Mouse (Mus musculus) MEL (cell line): ENCODE results near the gene Syn1. TPM values are rescaled to one million over a fixed set of nuclear protein-coding genes. Genes with fewer than 3 reads are reported as not detected.

ENCODE experiments used
- DNase-seq: peaks from one replicate; pipeline ENCODE4 v3.0.0; 2011; ENCODE audit warnings: low read depth, low spot score
- H3K27ac ChIP-seq: 2 replicates; pipeline ENCODE4 v1.5.1; 2012; ENCODE audit warnings: low read depth, mild to moderate bottlenecking, control low read depth, low read length, moderate library complexity; ENCODE audit not compliant: control insufficient read depth
- H3K27me3 ChIP-seq, 2 experiments: fragments of 150-350 bp in 1 of 2; sonication (generic) in 1 of 2; 2 replicates each; pipeline ENCODE4 v1.6.1; 2012; ENCODE audit warnings: low read length in 2 of 2, mild to moderate bottlenecking in 2 of 2, improper control_type of control experiment in 1 of 2, moderate library complexity in 1 of 2; ENCODE audit not compliant: insufficient read depth in 2 of 2, control insufficient read depth in 1 of 2
- H3K36me3 ChIP-seq, 2 experiments: 2 replicates each; pipeline ENCODE4 v1.6.1; 2012 to 2014; ENCODE audit warnings: low read length in 2 of 2, improper control_type of control experiment in 1 of 2, inconsistent platforms in 1 of 2, mild to moderate bottlenecking in 1 of 2; ENCODE audit not compliant: insufficient read depth in 2 of 2, control insufficient read depth in 1 of 2
- H3K4me1 ChIP-seq, 2 experiments: fragments of 150-350 bp in 1 of 2; sonication (generic) in 1 of 2; 2 replicates each; pipeline ENCODE4 v1.6.1; 2012; ENCODE audit warnings: low read length in 2 of 2, improper control_type of control experiment in 1 of 2, mild to moderate bottlenecking in 1 of 2; ENCODE audit not compliant: insufficient read depth in 2 of 2, control insufficient read depth in 1 of 2
- H3K4me3 ChIP-seq, 2 experiments: fragments of 150-350 bp in 1 of 2; sonication (generic) in 1 of 2; 2 replicates each; pipeline ENCODE4 v1.5.1; 2012; ENCODE audit warnings: low read depth in 2 of 2, low read length in 2 of 2, mild to moderate bottlenecking in 2 of 2, moderate library complexity in 2 of 2, control low read depth in 1 of 2, improper control_type of control experiment in 1 of 2; ENCODE audit not compliant: control insufficient read depth in 1 of 2, insufficient read depth in 1 of 2
- H3K79me2 ChIP-seq: 2 replicates; pipeline ENCODE4 v1.6.1; 2012; ENCODE audit warnings: mild to moderate bottlenecking, low read length, moderate library complexity; ENCODE audit not compliant: control insufficient read depth, poor library complexity, insufficient read depth
- H3K9ac ChIP-seq: 2 replicates; pipeline ENCODE4 v1.6.1; 2012; ENCODE audit warnings: low read depth, mild to moderate bottlenecking, control low read depth, low read length, moderate library complexity; ENCODE audit not compliant: control insufficient read depth, poor library complexity, severe bottlenecking
- H3K9me3 ChIP-seq: fragments of 150-350 bp; sonication (generic); replicated peaks from 2 replicates; pipeline ENCODE4 v1.6.1; 2012; ENCODE audit warnings: mild to moderate bottlenecking, low read length, improper control_type of control experiment, moderate library complexity; ENCODE audit not compliant: insufficient read depth
- CHD1 ChIP-seq: IDR thresholded peaks from 2 replicates; pipeline ENCODE4 v1.6.1; 2012; ENCODE audit warnings: low read depth, mild to moderate bottlenecking, inconsistent platforms, low read length, improper control_type of control experiment
- CHD2 ChIP-seq: IDR thresholded peaks from 2 replicates; pipeline ENCODE4 v1.6.1; 2011; ENCODE audit warnings: low read length, improper control_type of control experiment
- CTCF ChIP-seq, 3 experiments: IDR thresholded peaks in 2 of 3; conservative IDR thresholded peaks in 1 of 3; 2 replicates each; pipeline ENCODE4 v1.5.1; 2011 to 2012; ENCODE audit warnings: low read length in 3 of 3, low read depth in 2 of 3, mild to moderate bottlenecking in 2 of 3, improper control_type of control experiment in 1 of 3, inconsistent platforms in 1 of 3, mixed read lengths in 1 of 3, moderate library complexity in 1 of 3; ENCODE audit not compliant: control insufficient read depth in 1 of 3, insufficient read depth in 1 of 3, poor library complexity in 1 of 3, severe bottlenecking in 1 of 3
- E2F4 ChIP-seq: IDR thresholded peaks from 2 replicates; pipeline ENCODE4 v1.6.1; 2011; ENCODE audit warnings: low read depth, low read length, improper control_type of control experiment, borderline replicate concordance
- ELF1 ChIP-seq: IDR thresholded peaks from 2 replicates; pipeline ENCODE4 v1.6.1; 2014; ENCODE audit warnings: low read depth, mild to moderate bottlenecking, inconsistent platforms, low read length, improper control_type of control experiment, moderate library complexity
- ETS1 ChIP-seq: IDR thresholded peaks from 2 replicates; pipeline ENCODE4 v1.6.1; 2012; ENCODE audit warnings: low read depth, mild to moderate bottlenecking, inconsistent platforms, low read length, improper control_type of control experiment, moderate library complexity
- GABPA ChIP-seq: IDR thresholded peaks from 2 replicates; pipeline ENCODE4 v1.6.1; 2012; ENCODE audit warnings: low read depth, mild to moderate bottlenecking, inconsistent platforms, low read length, improper control_type of control experiment, moderate library complexity
- GATA1 ChIP-seq: IDR thresholded peaks from 2 replicates; pipeline ENCODE4 v1.6.1; 2011; ENCODE audit warnings: low read depth, low read length, improper control_type of control experiment
- HCFC1 ChIP-seq: IDR thresholded peaks from 2 replicates; pipeline ENCODE4 v1.6.1; 2012; ENCODE audit warnings: low read depth, mild to moderate bottlenecking, inconsistent platforms, low read length, improper control_type of control experiment, moderate library complexity
- KAT2A ChIP-seq: conservative IDR thresholded peaks from 2 replicates; pipeline ENCODE4 v1.6.1; 2012; ENCODE audit warnings: low read depth, low read length, improper control_type of control experiment, inconsistent platforms
- MAFK ChIP-seq: IDR thresholded peaks from 2 replicates; pipeline ENCODE4 v1.6.1; 2011; ENCODE audit warnings: low read depth, mild to moderate bottlenecking, low read length, improper control_type of control experiment, borderline replicate concordance
- MAX ChIP-seq: IDR thresholded peaks from 2 replicates; pipeline ENCODE4 v1.6.1; 2011; ENCODE audit warnings: low read length, improper control_type of control experiment
- MAZ ChIP-seq: IDR thresholded peaks from 2 replicates; pipeline ENCODE4 v1.6.1; 2012; ENCODE audit warnings: low read depth, mild to moderate bottlenecking, inconsistent platforms, low read length, improper control_type of control experiment
- MEF2A ChIP-seq: IDR thresholded peaks from 2 replicates; pipeline ENCODE4 v1.6.1; 2014; ENCODE audit warnings: low read depth, mild to moderate bottlenecking, inconsistent platforms, low read length, improper control_type of control experiment; ENCODE audit not compliant: poor library complexity, insufficient replicate concordance, severe bottlenecking; ENCODE audit errors: extremely low read depth
- MXI1 ChIP-seq: IDR thresholded peaks from 2 replicates; pipeline ENCODE4 v1.6.1; 2011; ENCODE audit warnings: mild to moderate bottlenecking, low read depth, low read length, improper control_type of control experiment
- MYB ChIP-seq: IDR thresholded peaks from 2 replicates; pipeline ENCODE4 v1.6.1; 2011; ENCODE audit warnings: mild to moderate bottlenecking, low read depth, low read length, improper control_type of control experiment
- MYC ChIP-seq: IDR thresholded peaks from 2 replicates; pipeline ENCODE4 v1.6.1; 2011; ENCODE audit warnings: low read depth, mild to moderate bottlenecking, low read length, improper control_type of control experiment, moderate library complexity
- POLR2A ChIP-seq, 2 experiments: IDR thresholded peaks; 2 replicates each; pipeline ENCODE4 v1.6.1; 2011 to 2012; ENCODE audit warnings: low read length in 2 of 2, mild to moderate bottlenecking in 2 of 2, control low read depth in 1 of 2, improper control_type of control experiment in 1 of 2, low read depth in 1 of 2, moderate library complexity in 1 of 2; ENCODE audit not compliant: control insufficient read depth in 1 of 2, insufficient read depth in 1 of 2, poor library complexity in 1 of 2
- POLR2AphosphoS2 ChIP-seq: IDR thresholded peaks from 2 replicates; pipeline ENCODE4 v1.6.1; 2011; ENCODE audit warnings: low read length, improper control_type of control experiment
- POLR2AphosphoS5 ChIP-seq: IDR thresholded peaks from 2 replicates; pipeline ENCODE4 v1.6.1; 2012; ENCODE audit warnings: low read depth, borderline replicate concordance, mild to moderate bottlenecking, inconsistent platforms, low read length, moderate library complexity, mixed read lengths
- RAD21 ChIP-seq: IDR thresholded peaks from 2 replicates; pipeline ENCODE4 v1.6.1; 2011; ENCODE audit warnings: mild to moderate bottlenecking, low read depth, low read length, improper control_type of control experiment
- RCOR1 ChIP-seq: IDR thresholded peaks from 2 replicates; pipeline ENCODE4 v1.6.1; 2012; ENCODE audit warnings: low read depth, mild to moderate bottlenecking, inconsistent platforms, low read length, improper control_type of control experiment
- SIN3A ChIP-seq: IDR thresholded peaks from 2 replicates; pipeline ENCODE4 v1.6.1; 2012; ENCODE audit warnings: low read length, improper control_type of control experiment, inconsistent platforms
- SMC3 ChIP-seq: IDR thresholded peaks from 2 replicates; pipeline ENCODE4 v1.6.1; 2011; ENCODE audit warnings: low read depth, low read length, improper control_type of control experiment
- TAL1 ChIP-seq: IDR thresholded peaks from 2 replicates; pipeline ENCODE4 v1.6.1; 2012; ENCODE audit warnings: mild to moderate bottlenecking, inconsistent platforms, low read length, moderate library complexity, mixed read lengths
- TCF12 ChIP-seq: IDR thresholded peaks from 2 replicates; pipeline ENCODE4 v1.6.1; 2014; ENCODE audit warnings: low read depth, mild to moderate bottlenecking, inconsistent platforms, low read length, improper control_type of control experiment, moderate library complexity
- USF1 ChIP-seq: IDR thresholded peaks from 2 replicates; pipeline ENCODE4 v1.6.1; 2014; ENCODE audit warnings: low read depth, mild to moderate bottlenecking, inconsistent platforms, low read length, improper control_type of control experiment, moderate library complexity
- USF2 ChIP-seq, 2 experiments: IDR thresholded peaks; 2 replicates each; pipeline ENCODE4 v1.6.1; 2011 to 2012; ENCODE audit warnings: improper control_type of control experiment in 2 of 2, low read length in 2 of 2, borderline replicate concordance in 1 of 2, inconsistent platforms in 1 of 2, low read depth in 1 of 2, mild to moderate bottlenecking in 1 of 2; ENCODE audit not compliant: insufficient read depth in 1 of 2
- ZC3H11A ChIP-seq: IDR thresholded peaks from 2 replicates; pipeline ENCODE4 v1.6.1; 2012; ENCODE audit warnings: low read depth, mild to moderate bottlenecking, inconsistent platforms, low read length, improper control_type of control experiment
- ZKSCAN1 ChIP-seq: IDR thresholded peaks from 2 replicates; pipeline ENCODE4 v1.6.1; 2012; ENCODE audit warnings: low read depth, mild to moderate bottlenecking, inconsistent platforms, low read length, improper control_type of control experiment, moderate library complexity
- ZMIZ1 ChIP-seq: IDR thresholded peaks from 2 replicates; pipeline ENCODE4 v1.6.1; 2012; ENCODE audit warnings: low read depth, mild to moderate bottlenecking, inconsistent platforms, low read length, improper control_type of control experiment, moderate library complexity
- ZNF384 ChIP-seq: IDR thresholded peaks from 2 replicates; pipeline ENCODE4 v1.6.1; 2012; ENCODE audit warnings: low read depth, mild to moderate bottlenecking, inconsistent platforms, low read length, improper control_type of control experiment
- polyA plus RNA-seq, 2 experiments: library from polyadenylated mRNA; stranded (reverse) in 1 of 2; unstranded in 1 of 2; fragments of >175 nt in 1 of 2; fragments of >200 nt in 1 of 2; gene quantifications; 2 replicates each; pipeline versions ENCODE4 v1.2.1 to v1.2.4; 2012; ENCODE audit warnings: low replicate concordance in 2 of 2, low read depth in 1 of 2; ENCODE audit not compliant: insufficient read length in 2 of 2, insufficient read depth in 1 of 2, missing spikeins in 1 of 2
- total RNA-seq: library from RNA; depleted of rRNA; stranded (reverse); fragments of 300-350 nt; gene quantifications from 2 replicates; pipeline ENCODE4 v1.2.3, GENCODE M21; 2012

Syn1 gene
- total and polyA plus RNA-seq, 3 experiments: 0.08 to 0.22 TPM; not detected in 1

GRCm38 (mm10) chrX:20946055-20946454 lies 25.3 kb upstream of the Syn1 start:
- peaks cover 0 to 7% of the 10 kb centered on the region in 2 experiments; a peak in 2 of 4 replicates for H3K36me3 ChIP-seq
- no peak overlapping the region for H3K4me3 ChIP-seq
- H3K79me2 ChIP-seq: peaks cover 2% of the 10 kb centered on the region; the same call in 1 of the 2 replicates
- no peaks in the 10 kb centered on the region for H3K27me3 ChIP-seq
- TF ChIP-seq ELF1 (no peak), TAL1 (no peak), CHD1 (no peak), SIN3A (peak; percentile 39; the same call in 1 of the 2 replicates), TCF12 (no peak), GABPA (no peak), MAZ (no peak), E2F4 (no peak), ETS1 (peak; percentile 53; the same call in 1 of the 2 replicates), CHD2 (no peak), ZC3H11A (peak; percentile 18; the same call in 1 of the 2 replicates), ZNF384 (peak; percentile 87), MEF2A (no peak), RAD21 (peak; percentile 64), CTCF (IDR thresholded peaks at IDR 0.05 in 2 of 3, conservative IDR thresholded peaks at IDR 0.05 in 1 of 3; ENCODE audit: control insufficient read depth in 1 of 3, insufficient read depth in 1 of 3, low read depth in 2 of 3, low read length in 3 of 3, poor library complexity in 1 of 3, severe bottlenecking in 1 of 3) (peak; percentile 69 to 77 (median 74)), SMC3 (peak; percentile 84), GATA1 (peak; percentile 45; the same call in 1 of the 2 replicates), MXI1 (no peak), MAFK (no peak), HCFC1 (no peak), USF1 (no peak), KAT2A (no peak), MAX (no peak), MYB (no peak), POLR2A (IDR thresholded peaks at IDR 0.05; ENCODE audit: control insufficient read depth in 1 of 2, insufficient read depth in 1 of 2, low read depth in 1 of 2, low read length in 2 of 2, poor library complexity in 1 of 2) (no peak), POLR2AphosphoS2 (no peak), ZKSCAN1 (no peak), ZMIZ1 (no peak), RCOR1 (peak; percentile 97), USF2 (IDR thresholded peaks at IDR 0.05; ENCODE audit: borderline replicate concordance in 1 of 2, insufficient read depth in 1 of 2, low read depth in 1 of 2, low read length in 2 of 2) (no peak), POLR2AphosphoS5 (no peak), MYC (no peak)
- H3K4me1 ChIP-seq: peaks cover 0 to 3% of the 10 kb centered on the region in 2 experiments; a peak in 1 of 4 replicates
- peak; percentile 67 for DNase-seq
- no peak overlapping the region for H3K9ac ChIP-seq
- H3K27ac ChIP-seq: no peak overlapping the region
- no peaks in the 10 kb centered on the region for H3K9me3 ChIP-seq
